Mouse (Mus musculus): ENCODE measurements around the gene Casc1.

DNA sequence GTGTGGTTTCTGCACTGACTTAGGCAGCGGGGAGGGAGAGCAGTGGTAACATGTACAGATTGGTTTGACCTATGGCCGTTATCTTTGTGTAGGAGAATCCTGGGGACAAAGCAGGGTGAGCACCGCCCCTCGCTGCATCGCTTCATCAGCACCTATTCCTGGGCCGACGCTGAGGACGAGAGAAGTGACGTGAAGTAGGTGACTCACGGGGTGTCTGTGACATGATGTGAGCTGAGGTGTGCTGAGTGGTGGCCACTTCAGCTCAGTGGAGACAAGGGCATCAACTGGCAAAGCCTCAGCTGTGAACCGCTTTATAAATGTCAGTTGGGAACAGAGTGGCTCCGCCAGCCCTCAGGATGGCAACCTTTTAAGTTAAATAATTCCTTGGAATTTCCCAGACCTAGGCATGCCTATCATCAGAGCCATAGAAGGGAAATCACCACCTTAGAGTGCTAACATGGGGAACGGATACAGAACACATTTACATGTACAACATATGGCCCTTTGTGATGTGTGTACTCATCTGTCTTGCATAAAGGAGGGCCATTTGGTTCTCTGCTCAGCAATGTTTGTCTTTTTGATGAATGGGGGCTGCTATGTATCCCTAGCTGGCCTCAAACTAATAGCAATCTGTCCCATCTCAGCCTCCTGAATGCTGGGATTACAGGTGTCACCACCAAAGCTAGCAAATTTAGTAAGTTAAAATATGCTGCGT is 38.8 kb downstream of the Casc1 start:
- no peak for TF ChIP-seq CTCF (IDR thresholded peaks at IDR 0.05; ENCODE audit: borderline replicate concordance, insufficient read depth, low read depth, low read length)
- TF ChIP-seq POLR2A (IDR thresholded peaks at IDR 0.05; ENCODE audit: borderline replicate concordance, insufficient read depth, low read length), result no peak
